Mouse (Mus musculus) frontal cortex, adult (tissue): ENCODE data around the gene Zdhhc14.
A peak's percentile ranks its signal among the peaks of the same experiment; 100 is the strongest.

ENCODE experiments used
- ATAC-seq: cut with Nextera tagmentation; 2 replicates; pipeline ENCODE4 v1.9.2; 2017; ENCODE audit warnings: mild to moderate bottlenecking, moderate library complexity, mixed read lengths; ENCODE audit not compliant: low TSS enrichment

Gene Zdhhc14

DNA sequence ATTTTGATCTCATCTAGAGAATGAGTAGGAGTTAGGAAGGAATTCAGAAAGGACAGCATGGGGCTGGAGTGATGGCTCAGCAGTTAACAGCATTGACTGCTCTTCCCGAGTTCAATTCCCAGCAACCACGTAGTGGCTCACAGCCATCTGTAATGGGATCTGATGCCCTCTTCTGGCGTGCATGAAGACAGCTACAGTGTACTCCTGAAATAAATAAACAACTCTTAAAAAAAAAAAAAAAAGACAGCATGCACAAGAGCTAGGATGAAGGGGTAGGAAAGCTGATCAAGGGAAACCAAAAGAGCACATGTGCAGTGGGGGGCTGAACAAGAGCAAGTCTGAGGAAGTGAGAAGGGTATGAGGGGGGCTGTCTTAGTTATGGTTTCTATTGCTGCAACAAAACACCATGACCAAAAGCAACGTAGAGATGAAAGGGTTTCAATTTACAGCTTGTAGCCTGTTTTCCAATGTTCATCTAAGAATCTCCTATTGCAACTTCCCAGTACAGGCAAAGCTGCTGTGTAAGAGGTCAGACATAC is 237.3 kb downstream of the Zdhhc14 start:
- no peak for ATAC-seq

DNA sequence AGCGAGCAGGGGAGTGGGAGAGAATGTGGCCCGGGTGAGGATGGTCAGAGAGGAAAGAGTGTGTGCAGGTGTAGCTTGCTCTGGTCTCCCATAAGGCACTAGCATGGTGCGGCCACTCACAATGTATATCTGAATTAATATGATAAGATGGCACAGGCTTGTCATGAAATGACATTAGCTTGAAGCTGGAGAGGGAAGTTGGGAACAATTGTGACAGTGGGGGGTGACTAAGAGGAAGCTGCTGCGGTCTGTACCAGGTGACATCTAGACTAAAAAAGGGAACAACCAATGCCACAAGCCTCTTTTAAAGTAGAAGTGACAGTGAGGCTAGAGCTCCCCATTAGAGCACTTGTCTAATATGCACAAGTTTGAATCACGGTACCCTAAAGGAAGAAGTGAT is 238.2 kb downstream of the Zdhhc14 start:
- no peak for ATAC-seq

DNA sequence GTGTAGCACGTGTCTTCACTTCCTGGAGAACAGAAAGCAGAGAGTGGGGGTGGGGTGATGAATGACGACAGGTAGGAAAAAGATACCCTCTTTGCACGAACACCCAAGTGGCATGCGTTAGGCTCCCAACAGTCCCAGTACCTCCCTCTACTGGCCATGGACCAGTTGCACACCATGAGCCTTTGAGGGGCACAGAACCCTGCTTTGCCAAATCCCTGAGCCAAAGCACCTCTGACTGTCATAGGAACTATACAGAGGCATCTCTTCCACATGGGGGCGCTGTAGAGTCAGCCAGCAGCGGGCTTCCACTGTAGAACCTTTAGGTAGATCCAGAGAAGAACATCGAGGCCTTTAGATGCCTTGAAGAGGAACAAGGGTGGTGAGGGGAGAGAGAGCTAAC is 241.0 kb downstream of the Zdhhc14 start:
- ATAC-seq: peak; percentile 86

DNA sequence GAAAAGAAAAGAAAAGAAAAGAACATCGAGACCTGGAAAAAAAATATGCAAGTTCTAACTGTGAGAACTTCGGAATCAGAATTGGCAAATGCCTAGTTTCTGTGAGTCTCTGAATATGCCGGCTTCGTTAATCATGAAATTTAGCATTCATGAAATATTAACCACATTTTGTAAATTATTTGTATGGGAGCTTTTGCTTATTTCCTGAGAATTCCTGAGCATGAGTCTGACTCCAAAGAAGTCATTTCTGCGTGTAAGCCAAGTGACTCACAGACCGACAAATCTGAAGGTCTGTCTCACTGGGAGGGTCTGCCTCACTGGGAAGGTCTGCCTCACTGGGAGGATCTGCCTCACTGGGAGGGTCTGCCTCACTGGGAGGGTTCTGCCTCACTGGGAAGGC is 248.7 kb downstream of the Zdhhc14 start:
- no peak for ATAC-seq

DNA sequence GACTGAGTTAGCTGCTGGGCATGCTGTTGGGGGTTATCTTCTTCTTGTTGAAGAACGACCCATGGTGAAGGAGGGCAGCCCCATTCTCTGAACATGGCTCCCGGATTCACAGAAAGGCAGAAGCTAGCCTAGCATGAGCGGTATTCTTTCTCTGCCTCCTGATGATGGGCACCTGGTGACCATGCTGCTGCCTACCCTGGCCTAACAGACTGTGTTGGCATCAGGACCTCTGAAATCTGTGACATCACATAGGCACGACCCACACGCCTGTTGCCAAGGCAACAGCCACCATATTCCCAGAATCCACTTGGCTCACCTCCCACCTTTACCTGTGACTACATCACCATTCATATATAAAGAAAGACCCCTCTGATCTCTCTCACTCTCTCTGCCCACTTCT is 251.7 kb downstream of the Zdhhc14 start:
- no peak for ATAC-seq

- ATAC-seq: no peak
Measured at GRCm38 (mm10) chr17:5746378-5746777, 254.0 kb downstream of the Zdhhc14 start.

DNA sequence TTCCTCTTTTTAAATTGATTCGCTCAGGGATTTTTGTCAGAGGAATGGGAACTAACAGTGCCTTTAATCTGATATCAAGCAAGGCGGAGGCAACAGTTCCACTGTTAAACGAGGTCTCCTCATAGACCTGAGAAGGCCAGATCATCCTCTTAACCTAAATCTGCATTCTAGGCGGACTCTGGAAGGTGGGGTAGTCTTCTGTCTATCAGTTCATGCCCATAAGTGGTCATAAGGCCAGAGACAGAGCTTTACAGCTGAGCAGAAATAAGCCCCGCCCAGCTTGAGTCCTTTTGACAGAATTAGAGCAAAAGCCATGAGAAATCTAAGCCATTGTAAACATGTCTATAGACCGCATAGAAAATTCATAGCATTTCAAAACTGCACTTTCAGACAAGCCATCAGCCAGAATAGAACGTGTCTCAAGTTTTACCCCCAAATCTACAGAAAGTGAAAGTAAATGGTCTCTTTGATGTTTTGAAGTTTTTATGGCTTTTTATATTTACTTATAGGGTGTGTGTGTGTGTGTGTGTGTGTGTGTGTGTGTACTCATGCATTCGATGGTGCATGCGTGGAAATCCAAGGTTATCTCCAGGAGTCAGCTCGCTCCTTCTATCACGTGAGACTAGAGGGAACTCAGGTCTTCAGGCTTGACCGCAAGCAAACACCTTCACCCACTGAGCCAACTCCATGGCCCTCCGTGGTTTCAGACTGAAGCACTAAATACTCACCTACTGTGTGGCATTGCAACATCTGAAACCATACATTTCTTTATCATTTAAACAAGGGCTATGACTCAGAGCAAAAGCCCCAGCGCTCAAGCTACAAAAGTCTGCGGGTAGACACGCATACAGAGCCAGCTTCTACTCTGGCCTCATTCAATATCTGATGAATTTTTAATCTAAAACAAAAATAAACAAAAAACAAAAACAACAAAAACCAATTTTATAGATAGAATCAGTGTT is 255.5 kb downstream of the Zdhhc14 start:
- ATAC-seq: no peak

DNA sequence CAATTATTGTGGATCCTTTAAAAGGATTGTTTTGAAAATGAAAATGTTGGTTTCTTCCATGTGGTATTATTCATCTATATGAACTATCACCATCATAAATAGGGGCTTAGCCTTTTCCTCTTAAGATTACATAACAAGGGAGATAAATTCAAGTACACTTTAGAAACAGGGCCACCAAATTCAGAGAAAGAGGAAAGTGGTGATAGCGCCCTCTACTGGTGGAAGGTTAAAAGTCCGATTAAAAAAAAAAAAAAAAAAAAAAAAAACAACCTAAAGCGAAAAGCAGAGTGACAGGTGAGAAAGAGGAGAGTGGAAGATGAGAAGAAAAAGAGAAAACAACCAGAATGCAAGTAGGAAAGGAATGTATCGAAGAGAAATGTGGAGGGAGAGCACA is 256.1 kb downstream of the Zdhhc14 start:
- ATAC-seq: no peak

GRCm38 (mm10) chr17:5750278-5750677 is 257.9 kb downstream of the Zdhhc14 start:
- ATAC-seq: no peak

GRCm38 (mm10) chr17:5751066-5751465 is 258.7 kb downstream of the Zdhhc14 start:
- no peak for ATAC-seq

- ATAC-seq: no peak
Measured at GRCm38 (mm10) chr17:5752322-5752715, 260.0 kb downstream of the Zdhhc14 start.

GRCm38 (mm10) chr17:5752716-5753585 is 260.6 kb downstream of the Zdhhc14 start:
- peak; percentile 60 for ATAC-seq

GRCm38 (mm10) chr17:5755489-5755888 is 263.1 kb downstream of the Zdhhc14 start:
- no peak for ATAC-seq

DNA sequence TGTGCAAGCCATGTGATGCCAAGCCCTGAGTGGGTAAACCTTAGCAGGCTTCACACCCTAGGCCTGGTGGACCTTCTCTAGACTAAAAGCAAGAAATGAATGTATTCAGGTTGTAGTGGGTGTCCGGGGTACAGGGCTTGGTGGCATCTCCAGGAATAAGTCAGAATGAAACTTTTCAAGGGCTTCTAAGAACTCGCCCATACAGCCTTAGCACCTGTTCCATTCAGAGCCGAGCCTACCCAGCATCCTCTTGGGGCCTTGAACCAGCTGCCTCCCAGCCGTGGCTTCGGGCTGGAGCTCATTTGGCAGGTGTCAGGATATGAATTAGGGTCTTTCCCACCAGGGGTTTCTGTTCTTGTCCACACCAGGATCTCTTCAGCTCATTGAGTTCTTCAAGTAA is 263.7 kb downstream of the Zdhhc14 start:
- no peak for ATAC-seq

- ATAC-seq: no peak
Measured at GRCm38 (mm10) chr17:5756855-5757254, 264.5 kb downstream of the Zdhhc14 start.

GRCm38 (mm10) chr17:5763768-5764167 is 271.4 kb downstream of the Zdhhc14 start:
- ATAC-seq: peak; percentile 65; the same call in 1 of the 2 replicates

DNA sequence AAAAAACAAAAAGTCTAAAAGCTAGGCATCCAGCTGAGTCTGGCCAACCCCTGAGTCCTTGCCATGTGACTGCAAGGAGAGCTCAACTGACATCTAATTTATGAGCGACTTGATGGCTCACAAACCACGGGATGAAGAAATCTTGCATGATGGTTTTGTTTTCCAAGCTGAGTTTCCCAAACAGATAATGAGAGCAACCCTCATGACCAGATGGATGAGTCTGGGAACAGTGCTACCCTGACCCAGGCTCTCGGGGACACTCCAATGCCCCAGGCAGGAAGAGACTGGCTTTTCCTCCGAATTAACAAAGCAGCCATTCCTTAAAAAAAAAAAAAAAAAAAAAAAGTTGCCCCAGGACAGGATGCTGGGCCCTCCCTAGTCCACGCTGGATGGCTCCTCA is 271.9 kb downstream of the Zdhhc14 start:
- ATAC-seq: no peak

GRCm38 (mm10) chr17:5765746-5766145 is 273.4 kb downstream of the Zdhhc14 start:
- no peak for ATAC-seq

GRCm38 (mm10) chr17:5768164-5768705 is 275.9 kb downstream of the Zdhhc14 start:
- no peak for ATAC-seq

DNA sequence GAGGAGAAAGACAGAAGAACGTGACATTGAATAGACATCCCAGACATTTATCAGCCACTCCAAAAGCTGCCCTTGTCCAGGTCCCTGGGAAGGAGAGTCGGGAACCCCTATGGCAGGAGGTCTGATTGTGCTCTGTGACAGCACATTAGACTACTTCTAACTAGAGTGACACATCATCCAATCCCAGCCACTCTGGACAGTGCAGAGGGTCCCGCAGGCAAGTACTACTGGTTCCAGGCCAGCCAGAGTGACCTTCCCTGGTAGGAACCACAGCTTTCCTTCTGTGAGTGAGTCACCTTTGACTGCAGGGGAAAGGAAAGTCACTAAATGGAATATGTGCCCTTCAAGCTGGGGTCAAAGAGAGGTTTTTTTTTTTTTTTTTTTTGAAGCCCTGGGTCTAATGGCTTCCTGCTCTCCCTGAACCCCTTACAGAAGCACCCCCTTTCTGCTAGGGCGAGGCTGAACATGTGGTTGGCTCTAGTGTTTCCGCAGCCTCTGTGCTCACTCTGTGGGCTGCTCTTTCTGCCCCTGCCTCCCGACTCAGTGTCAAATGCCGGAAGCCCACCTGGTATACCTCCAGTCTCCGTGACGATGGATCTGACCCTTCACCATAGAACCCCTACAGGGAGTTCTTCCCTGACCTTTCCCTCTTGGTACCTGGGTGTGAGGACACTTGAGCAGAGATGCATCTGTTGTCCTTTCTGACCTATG is 276.6 kb downstream of the Zdhhc14 start:
- ATAC-seq: no peak

- no peak for ATAC-seq
Measured at GRCm38 (mm10) chr17:5769776-5770175, 277.4 kb downstream of the Zdhhc14 start.
